Mouse (Mus musculus) gastrocnemius, postnatal 14 days (tissue): Measurements from ENCODE around the gene Sdhb. TPM values are rescaled to one million over a fixed set of nuclear protein-coding genes. Genes with fewer than 3 reads are reported as not detected.

Experiments used
- DNase-seq: peaks from one replicate; pipeline ENCODE4 v3.0.0; 2021; ENCODE audit warnings: mixed read lengths
- intact Hi-C: fragments of 180-260 bp; cut with DNase I; formaldehyde crosslinking; loops from one replicate; pipeline ENCODE4 v1.15.1; 2025; ENCODE audit warnings: low total_unique reads
- long read RNA-seq, 2 experiments: library from polyadenylated mRNA; stranded (forward); transcript quantifications; one replicate each; pipeline ENCODE4 v2.0.0; 2021
- total RNA-seq, 2 experiments: library from RNA; stranded (reverse); gene quantifications; 2 replicates each; pipeline ENCODE4 v1.2.3; 2021

The Sdhb gene
- 100 to 1,000 TPM; 480 to 609 TPM for total RNA-seq
- long read RNA-seq, experiment 1, transcript Sdhb-201 (8 exons, 1,142 nt): major isoform, 809 of 903 reads
- long read RNA-seq, experiment 1, partial matches to known transcripts: 20 of 903 reads
- long read RNA-seq, experiment 1, other reads (novel, unspliced or antisense): 74 of 903 reads
- long read RNA-seq, experiment 2, transcript Sdhb-201 (8 exons, 1,142 nt): major isoform, 873 of 946 reads
- long read RNA-seq, experiment 2, partial matches to known transcripts: 23 of 946 reads
- long read RNA-seq, experiment 2, other reads (novel, unspliced or antisense): 50 of 946 reads

DNA sequence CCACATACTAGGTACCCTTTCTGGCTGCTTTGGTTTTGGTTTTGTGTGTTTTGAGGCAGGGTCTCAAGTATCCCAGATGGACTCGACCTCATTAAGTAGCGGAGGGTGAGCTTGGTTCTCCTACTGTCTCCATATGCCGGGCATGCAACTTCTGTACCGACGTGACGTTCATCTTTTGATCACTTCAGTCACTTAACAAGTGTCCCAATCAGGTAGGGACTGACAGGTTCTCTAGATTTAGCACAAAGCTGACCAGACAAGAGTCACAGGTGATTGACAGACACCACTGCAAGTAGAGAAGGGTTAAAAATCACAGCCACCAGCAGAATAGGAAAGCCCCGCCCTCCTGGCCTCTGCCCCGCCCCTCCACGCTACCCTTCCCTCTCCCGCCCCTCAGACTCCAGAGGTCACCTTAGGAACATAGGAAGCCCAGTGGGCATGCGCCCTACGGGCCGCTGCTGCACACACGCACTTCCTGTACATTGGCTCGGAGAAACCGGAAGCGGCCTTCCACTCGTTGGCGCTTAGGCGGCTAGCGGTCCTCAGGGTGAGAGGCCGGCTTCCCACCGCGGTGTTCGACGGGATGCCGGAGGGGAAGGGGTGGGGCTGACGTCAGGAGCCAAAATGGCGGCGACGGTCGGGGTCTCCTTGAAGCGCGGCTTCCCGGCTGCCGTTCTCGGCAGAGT lies at the start of gene Sdhb:
TSS of gene Sdhb (plus strand) at position 423 of the 686 bp plus-strand sequence.
- DNase-seq: peak; percentile 98
- intact Hi-C loops: no loop called here

DNA sequence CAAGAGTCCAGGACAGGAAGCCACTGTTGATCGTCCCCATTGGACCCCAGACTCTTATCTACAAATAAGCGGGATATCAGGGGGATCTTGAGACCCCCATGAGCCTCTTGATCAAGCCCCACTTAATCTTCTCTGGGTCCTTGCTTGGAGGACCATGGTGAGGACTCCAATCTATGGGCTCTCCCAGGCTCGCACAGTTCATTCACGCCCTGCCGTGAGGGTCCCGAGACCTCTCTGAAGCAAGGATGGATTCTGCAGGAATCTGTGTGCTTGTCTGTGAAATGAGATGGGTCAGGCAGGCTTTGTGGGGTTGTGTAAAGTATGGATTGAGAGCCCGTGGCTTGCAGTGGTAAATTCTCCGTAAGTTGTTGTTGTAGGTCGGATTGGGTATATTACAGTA lies 49.6 kb upstream of the Sdhb start:
- intact Hi-C loops: no loop called here
- no peak for DNase-seq

- intact Hi-C loops: no loop called here
- no peak for DNase-seq
These were observed 48.7 kb upstream of the Sdhb start for GRCm38 (mm10) chr4:140912271-140912833.

DNA sequence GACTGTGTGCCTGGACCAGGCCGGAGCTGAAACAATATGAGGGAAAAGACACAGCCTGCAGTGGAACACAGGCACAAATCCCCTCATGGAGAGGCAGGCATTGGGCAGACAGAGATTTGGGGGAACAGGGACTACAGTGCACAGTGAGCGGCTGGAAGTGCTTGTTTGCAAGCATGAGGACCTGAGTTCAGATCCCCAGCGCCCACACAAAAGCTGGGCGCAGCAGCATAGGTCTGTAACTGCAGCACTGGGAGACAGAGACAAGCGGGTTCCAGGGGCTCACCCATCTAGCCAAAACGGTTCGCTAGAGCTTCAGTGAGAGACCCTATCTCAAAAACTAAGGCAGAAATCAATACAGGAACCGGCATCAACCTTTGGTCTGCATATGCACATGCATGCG lies 47.4 kb upstream of the Sdhb start:
- DNase-seq: no peak
- intact Hi-C loops: no loop called here

DNA sequence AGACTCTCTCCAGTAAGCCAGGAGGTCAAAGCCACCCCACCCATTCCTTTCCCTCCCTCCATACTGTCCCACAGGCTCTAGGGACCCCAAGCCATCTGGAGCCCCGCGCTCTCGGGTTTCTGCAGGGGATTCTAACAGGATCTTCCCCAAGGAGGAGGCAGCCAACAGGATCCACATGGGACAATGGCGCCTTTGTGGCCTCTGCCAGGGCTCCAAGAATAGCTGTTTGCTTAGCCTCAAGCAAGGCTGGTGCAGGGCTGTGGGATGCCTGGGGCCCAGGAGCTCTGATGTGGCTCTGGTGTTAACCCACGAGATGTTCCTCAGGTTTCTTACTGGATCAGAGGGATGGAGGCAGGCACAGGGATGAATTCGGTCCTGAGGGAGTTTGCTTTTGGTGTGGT lies 46.3 kb upstream of the Sdhb start:
- intact Hi-C loops: no loop called here
- DNase-seq: no peak

GRCm38 (mm10) chr4:140915235-140915634 lies 45.8 kb upstream of the Sdhb start:
- DNase-seq: no peak
- intact Hi-C loops: no loop called here

DNA sequence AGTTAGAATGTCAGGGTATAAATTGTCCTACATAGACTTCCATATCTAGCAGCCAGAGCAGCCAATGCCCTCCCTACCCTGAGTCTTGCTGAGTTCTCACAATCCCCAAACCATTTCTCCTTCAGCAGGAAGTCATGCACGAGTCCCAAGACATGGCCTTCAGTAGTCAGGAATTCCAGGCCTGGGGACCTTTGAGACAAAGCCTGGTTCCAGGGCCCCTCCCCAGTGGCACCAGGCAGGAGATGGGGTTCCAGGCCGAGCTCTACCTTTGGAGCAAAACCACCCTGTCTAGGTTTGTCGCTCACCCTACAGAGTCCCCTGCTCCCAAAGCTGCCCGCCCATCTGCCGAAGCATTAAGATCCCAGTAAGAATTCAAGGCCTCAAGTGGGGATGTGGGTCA lies 44.7 kb upstream of the Sdhb start:
- DNase-seq: no peak
- intact Hi-C loops: no loop called here

- no peak for DNase-seq
- intact Hi-C loops: no loop called here
These were observed 43.6 kb upstream of the Sdhb start for GRCm38 (mm10) chr4:140917451-140917850.

DNA sequence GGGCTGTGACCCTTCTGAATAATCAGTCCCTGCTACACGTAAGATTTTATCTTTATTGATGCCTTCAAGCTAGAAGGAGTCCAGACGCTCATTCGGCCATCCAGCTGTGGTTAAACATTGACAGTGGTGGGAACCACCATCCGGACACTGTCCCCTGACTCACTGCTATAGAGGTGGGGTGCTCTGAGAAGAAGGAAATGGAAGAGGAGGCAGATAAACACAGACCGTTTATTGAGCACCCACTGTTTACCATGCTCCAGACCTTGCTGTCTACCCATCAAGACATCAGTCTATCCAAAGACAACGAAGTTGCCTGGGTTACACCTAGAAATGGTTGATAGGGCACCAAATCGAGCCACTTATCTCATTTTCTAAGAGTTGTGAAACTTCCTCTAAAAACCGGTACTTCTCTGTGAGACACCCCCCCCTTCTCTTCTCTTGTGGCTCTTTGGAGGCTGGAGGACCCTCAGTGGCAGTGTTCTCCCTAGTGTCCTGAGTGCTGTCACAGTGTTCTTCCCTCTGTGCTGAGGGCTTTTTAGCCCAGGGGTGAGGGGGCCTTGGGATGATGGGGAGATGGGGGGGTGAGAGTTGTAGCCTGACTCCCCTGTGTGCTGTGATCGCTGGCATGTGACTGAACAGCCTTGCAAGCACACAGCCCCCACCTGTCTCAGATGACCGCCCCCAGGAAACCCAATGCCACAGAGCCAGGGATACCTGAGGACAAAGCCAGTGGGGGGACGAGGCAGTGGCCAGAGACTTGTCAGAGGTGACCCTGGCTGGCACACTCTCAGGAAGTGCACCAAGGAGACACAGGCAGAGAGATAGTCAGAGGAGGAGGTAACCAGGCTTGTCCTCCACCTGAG lies 40.8 kb upstream of the Sdhb start:
- no peak for DNase-seq
- intact Hi-C loops: no loop called here

DNA sequence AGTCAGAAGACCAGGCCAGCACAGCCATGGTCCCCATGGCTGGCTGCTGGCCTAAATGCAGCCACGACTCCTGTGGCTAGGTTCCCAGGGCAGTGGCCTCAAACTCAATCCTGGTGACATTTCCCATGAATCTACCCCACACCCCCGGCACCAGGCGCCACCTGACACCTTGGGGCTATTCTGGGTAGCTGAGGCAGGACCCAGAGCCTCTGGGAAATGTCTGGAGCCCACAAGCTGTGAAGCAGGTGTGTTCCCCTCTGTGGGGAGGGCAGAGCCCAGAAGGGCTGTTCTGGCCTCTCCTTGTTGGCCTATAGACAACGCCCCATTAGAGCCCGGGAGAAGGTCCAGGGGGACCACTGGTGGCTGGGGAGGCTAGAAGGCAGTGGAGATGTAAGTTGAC lies 38.5 kb upstream of the Sdhb start:
- peak; percentile 67 for DNase-seq
- intact Hi-C loops: no loop called here

- DNase-seq: no peak
- intact Hi-C loops: no loop called here
These were observed 35.4 kb upstream of the Sdhb start for GRCm38 (mm10) chr4:140925648-140926047.

GRCm38 (mm10) chr4:140928349-140928748 lies 32.7 kb upstream of the Sdhb start:
- intact Hi-C loops: no loop called here
- DNase-seq: peak; percentile 65

- intact Hi-C loops: no loop called here
- DNase-seq: no peak
These were observed 31.3 kb upstream of the Sdhb start for GRCm38 (mm10) chr4:140929745-140930144.

- intact Hi-C loops: no loop called here
- DNase-seq: no peak
These were observed 30.0 kb upstream of the Sdhb start for GRCm38 (mm10) chr4:140930900-140931470.

DNA sequence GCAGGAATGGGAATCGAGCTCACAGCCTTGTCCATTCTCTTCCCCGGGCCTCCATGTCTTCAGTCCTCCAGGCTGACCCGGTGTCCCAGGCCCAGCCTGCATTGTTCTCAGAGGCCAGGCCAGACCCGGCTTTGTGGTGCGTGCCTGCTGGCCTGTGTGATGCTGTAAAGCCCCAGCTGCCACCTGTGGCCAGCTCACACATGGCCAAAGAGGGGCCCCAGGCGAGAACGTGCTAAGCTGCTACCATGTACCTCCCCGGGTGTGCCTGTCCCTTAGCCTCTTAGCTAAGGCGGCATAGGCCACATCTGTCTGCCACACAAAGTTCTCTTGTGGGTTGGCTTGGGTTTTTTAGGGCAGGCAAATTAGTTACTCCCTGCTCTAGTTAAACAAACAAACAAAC lies 25.4 kb upstream of the Sdhb start:
- intact Hi-C loops: no loop called here
- no peak for DNase-seq

- intact Hi-C loops: no loop called here
- no peak for DNase-seq
These were observed 16.6 kb upstream of the Sdhb start for GRCm38 (mm10) chr4:140944356-140944755.

DNA sequence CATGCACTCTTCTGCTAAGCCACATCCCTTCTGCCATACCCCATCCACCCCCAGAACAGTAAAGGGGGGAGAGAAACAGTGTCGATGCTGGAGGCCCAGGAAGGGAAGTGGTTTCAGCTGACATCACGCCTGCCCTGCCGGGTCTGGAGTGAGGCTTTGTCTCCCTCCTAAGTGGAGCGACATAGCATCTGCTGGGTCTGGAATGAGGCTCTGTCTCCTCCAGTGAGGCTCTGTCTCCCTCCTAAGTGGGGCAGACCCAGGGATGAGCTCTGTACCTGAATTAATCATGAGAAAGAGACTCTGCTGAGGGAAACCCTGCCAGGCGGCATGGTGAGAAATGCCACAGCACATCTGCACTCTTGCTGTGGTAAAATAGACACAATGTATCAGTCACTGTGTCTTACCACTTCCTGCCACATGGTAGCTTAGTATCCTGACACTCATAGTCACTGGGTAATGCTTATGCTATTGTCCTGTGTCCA lies 16.0 kb upstream of the Sdhb start:
- intact Hi-C loops: no loop called here
- DNase-seq: no peak

DNA sequence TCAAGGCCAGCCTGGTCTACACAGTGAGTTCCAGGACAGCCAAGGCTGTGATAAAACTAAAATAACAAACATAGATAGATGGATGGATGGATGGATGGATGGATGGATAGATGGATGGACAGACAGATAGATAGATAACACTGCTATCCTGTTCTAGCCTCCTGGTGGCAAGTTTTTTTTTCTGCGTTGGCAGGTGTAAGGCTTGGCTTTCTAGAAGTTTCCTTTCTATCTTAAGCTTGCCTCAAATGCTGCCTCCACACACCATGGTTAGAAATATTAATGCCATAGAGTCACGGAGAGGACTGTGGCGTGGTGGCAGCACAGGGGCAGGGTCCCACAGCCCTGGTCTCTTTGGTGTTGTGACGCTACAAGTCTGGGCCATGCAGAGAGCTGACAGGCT lies 15.4 kb upstream of the Sdhb start:
- intact Hi-C loops: no loop called here
- DNase-seq: no peak

GRCm38 (mm10) chr4:140946048-140946447 lies 15.0 kb upstream of the Sdhb start:
- intact Hi-C loops: no loop called here
- no peak for DNase-seq
